Mouse (Mus musculus) kidney, embryonic 15.5 days (tissue): Measurements from ENCODE around the gene Actr1a. TPM values are rescaled to one million over a fixed set of nuclear protein-coding genes. Genes with fewer than 3 reads are reported as not detected.

Experiments used
- ATAC-seq: fragments of 200-750 bp; cut with Nextera tagmentation; replicated peaks from 2 replicates; pipeline ENCODE4 v1.8.0; 2017; ENCODE audit warnings: moderate TSS enrichment; ENCODE audit not compliant: low FRiP score
- H3K27ac ChIP-seq: fragments of 300-500 bp; sonication (generic); 2 replicates; pipeline ENCODE4 v1.5.1; 2015; ENCODE audit warnings: mild to moderate bottlenecking, inconsistent platforms
- H3K27me3 ChIP-seq: fragments of 300-500 bp; sonication (generic); 2 replicates; pipeline ENCODE4 v1.6.1; 2015; ENCODE audit warnings: inconsistent platforms
- H3K36me3 ChIP-seq: fragments of 300-500 bp; sonication (generic); 2 replicates; pipeline ENCODE4 v1.6.1; 2015; ENCODE audit warnings: inconsistent platforms
- H3K4me1 ChIP-seq: fragments of 300-500 bp; sonication (generic); 2 replicates; pipeline ENCODE4 v1.6.1; 2015; ENCODE audit warnings: inconsistent platforms
- H3K4me2 ChIP-seq: fragments of 300-500 bp; sonication (generic); 2 replicates; pipeline ENCODE4 v1.6.1; 2015; ENCODE audit warnings: moderate library complexity, mild to moderate bottlenecking, inconsistent platforms
- H3K4me3 ChIP-seq: fragments of 300-500 bp; sonication (generic); replicated peaks from 2 replicates; pipeline ENCODE4 v1.5.1; 2015; ENCODE audit warnings: mild to moderate bottlenecking, inconsistent platforms
- H3K9ac ChIP-seq: fragments of 300-500 bp; sonication (generic); 2 replicates; pipeline ENCODE4 v1.6.1; 2015; ENCODE audit warnings: mild to moderate bottlenecking, inconsistent platforms
- H3K9me3 ChIP-seq: fragments of 300-500 bp; sonication (generic); replicated peaks from 2 replicates; pipeline ENCODE4 v1.6.1; 2016; ENCODE audit warnings: inconsistent platforms
- WGBS: fragments of 180-500 bp; shearing (Covaris S2); methylation state at CpG from one replicate; pipeline ENCODE4 v1.1.7; 2015; ENCODE audit warnings: mixed read lengths; 5-methylcytosine and 5-hydroxymethylcytosine counted together
- microRNA counts: library from miRNA; unstranded; fragments of <30 nt; microRNA quantifications from one replicate; lab custom pipeline; 2016
- microRNA-seq: library from miRNA; unstranded; fragments of <30 nt; microRNA quantifications from one replicate; pipeline ENCODE4, GENCODE M21; 2016
- polyA plus RNA-seq: library from polyadenylated mRNA; unstranded; fragments of >200 nt; fragmentation: Nextera tagmentation; extraction: Ambion mirVana; gene quantifications from 2 replicates; pipeline ENCODE4 v1.2.1, GENCODE M21; 2015

The Actr1a gene
- polyA plus RNA-seq, 1 experiment from 2014 or later = 136 TPM

- Histone ChIP-seq H3K9ac (no peak overlapping the region), H3K36me3 (peaks cover 24% of the 10 kb centered on the region), H3K4me2 (peak overlapping the region; percentile 86), H3K4me3 (peak overlapping the region; percentile 59), H3K9me3 (no peaks in the 10 kb centered on the region), H3K4me1 (peaks cover 33% of the 10 kb centered on the region), H3K27me3 (peaks cover 26% of the 10 kb centered on the region), H3K27ac (no peak overlapping the region)
- peak; percentile 66 for ATAC-seq
- WGBS = 5% methylated on average over 16 of the region's 16 CpGs
Measured at GRCm38 (mm10) chr19:46329951-46330350, 65.6 kb downstream of the Actr1a start.

DNA sequence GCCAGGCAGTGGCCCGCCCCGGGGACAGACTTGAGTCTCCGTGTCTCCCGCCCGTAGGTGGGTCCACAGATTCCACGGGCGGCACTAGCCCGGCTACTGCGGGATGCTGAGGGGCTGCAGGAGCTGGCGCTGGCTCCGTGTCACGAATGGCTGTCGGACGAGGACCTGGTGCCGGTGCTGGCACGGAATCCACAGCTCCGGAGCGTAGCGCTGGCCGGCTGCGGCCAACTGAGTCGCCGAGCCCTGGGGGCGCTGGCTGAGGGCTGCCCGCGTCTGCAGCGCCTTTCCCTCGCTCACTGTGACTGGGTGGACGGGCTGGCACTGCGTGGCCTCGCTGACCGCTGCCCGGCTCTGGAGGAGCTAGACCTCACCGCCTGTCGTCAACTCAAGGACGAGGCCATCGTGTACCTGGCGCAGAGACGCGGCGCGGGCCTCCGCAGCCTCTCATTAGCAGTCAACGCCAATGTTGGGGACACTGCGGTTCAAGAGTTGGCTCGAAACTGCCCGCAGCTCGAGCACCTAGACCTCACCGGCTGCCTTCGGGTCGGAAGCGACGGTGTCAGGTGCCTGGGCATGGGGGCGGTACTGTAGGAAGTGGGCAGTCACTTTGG lies 66.4 kb downstream of the Actr1a start:
- Histone ChIP-seq H3K36me3 (peaks cover 24% of the 10 kb centered on the region), H3K9ac (peak overlapping the region; percentile 50), H3K27ac (peak overlapping the region; percentile 89), H3K4me2 (peak overlapping the region; percentile 86), H3K4me1 (peaks cover 33% of the 10 kb centered on the region), H3K9me3 (no peaks in the 10 kb centered on the region), H3K4me3 (peak overlapping the region; percentile 59), H3K27me3 (peaks cover 34% of the 10 kb centered on the region)
- peak; percentile 11 for ATAC-seq
- WGBS = 1% methylated on average over 54 of the region's 54 CpGs

GRCm38 (mm10) chr19:46328081-46329030 lies 67.2 kb downstream of the Actr1a start, which contains the start of gene Fbxl15:
TSS of gene Fbxl15 (plus strand) at chr19:46328184.
- peak; percentile 89 for ATAC-seq
- peaks cover 42% of the 10 kb centered on the region for H3K27me3 ChIP-seq
- H3K4me2 ChIP-seq = peak within 1 kb of the TSS; percentile 86
- H3K36me3 ChIP-seq = peaks cover 24% of the 10 kb centered on the region
- H3K4me3 ChIP-seq = peak within 1 kb of the TSS; percentile 59
- H3K9ac ChIP-seq = peak within 1 kb of the TSS; percentile 50
- H3K9me3 ChIP-seq = no peaks in the 10 kb centered on the region
- peak within 1 kb of the TSS; percentile 89 for H3K27ac ChIP-seq
- under 1% methylated on average over 81 of the region's 81 CpGs for WGBS
- peaks cover 33% of the 10 kb centered on the region for H3K4me1 ChIP-seq

GRCm38 (mm10) chr19:46327531-46328064 lies 68.0 kb downstream of the Actr1a start:
- 37% methylated on average over 14 of the region's 14 CpGs for WGBS
- Histone ChIP-seq H3K4me3 (peak overlapping the region; percentile 59), H3K9me3 (no peaks in the 10 kb centered on the region), H3K27ac (peak overlapping the region; percentile 89), H3K36me3 (peaks cover 21% of the 10 kb centered on the region), H3K9ac (peak overlapping the region; percentile 50; the same call in 1 of the 2 replicates), H3K4me1 (peaks cover 33% of the 10 kb centered on the region), H3K27me3 (peaks cover 50% of the 10 kb centered on the region), H3K4me2 (peak overlapping the region; percentile 86)
- no peak for ATAC-seq

MicroRNAs within 50 kb of the gene (microRNA counts, 519-probe panel; counts per million panel counts)
- microRNA mmu-miR-146b (lab: Ali Mortazavi, UCI) = 2,639 counts per million, percentile 58 among the panel's probes with 10 or more counts

Small RNAs within 50 kb of the gene (microRNA-seq; reads per million reads assigned to microRNA genes)
- not detected for gene Mir146b

Other genes with a start within 250 kb of the Actr1a start
- gene Pitx3, start 247.4 kb downstream of the Actr1a start, polyA plus RNA-seq = 0.48 and 0.85 TPM in 2 replicates
- gene Gbf1, start 243.2 kb downstream of the Actr1a start, polyA plus RNA-seq = 50.7 and 51.0 TPM in 2 replicates
- 8.3 and 9.8 TPM in 2 replicates for gene Nfkb2, start 91.4 kb downstream of the Actr1a start, polyA plus RNA-seq
- gene Psd, start 68.6 kb downstream of the Actr1a start, polyA plus RNA-seq = 3.9 and 7.2 TPM in 2 replicates
- gene Fbxl15, start 67.6 kb downstream of the Actr1a start, polyA plus RNA-seq = 18.2 and 20.1 TPM in 2 replicates
- gene Cuedc2, start 57.0 kb downstream of the Actr1a start, polyA plus RNA-seq = 158 and 177 TPM in 2 replicates
- gene Mfsd13a, start 54.6 kb downstream of the Actr1a start, polyA plus RNA-seq = 12.5 and 15.0 TPM in 2 replicates
- gene 2310034G01Rik, start 45.4 kb downstream of the Actr1a start, polyA plus RNA-seq = 2.0 and 2.6 TPM in 2 replicates
- gene Sufu, start 1.1 kb upstream of the Actr1a start, polyA plus RNA-seq = 42.3 and 46.5 TPM in 2 replicates
- gene Trim8, start 106.0 kb upstream of the Actr1a start, polyA plus RNA-seq = 24.6 and 28.7 TPM in 2 replicates
- 143 and 145 TPM in 2 replicates for gene Arl3, start 177.4 kb upstream of the Actr1a start, polyA plus RNA-seq
- gene Sfxn2, start 177.6 kb upstream of the Actr1a start, polyA plus RNA-seq = 32.9 and 33.0 TPM in 2 replicates
- gene Wbp1l, start 203.3 kb upstream of the Actr1a start, polyA plus RNA-seq = 46.4 and 51.3 TPM in 2 replicates